Mouse (Mus musculus): ENCODE data around the gene Eps8l3.

DNA sequence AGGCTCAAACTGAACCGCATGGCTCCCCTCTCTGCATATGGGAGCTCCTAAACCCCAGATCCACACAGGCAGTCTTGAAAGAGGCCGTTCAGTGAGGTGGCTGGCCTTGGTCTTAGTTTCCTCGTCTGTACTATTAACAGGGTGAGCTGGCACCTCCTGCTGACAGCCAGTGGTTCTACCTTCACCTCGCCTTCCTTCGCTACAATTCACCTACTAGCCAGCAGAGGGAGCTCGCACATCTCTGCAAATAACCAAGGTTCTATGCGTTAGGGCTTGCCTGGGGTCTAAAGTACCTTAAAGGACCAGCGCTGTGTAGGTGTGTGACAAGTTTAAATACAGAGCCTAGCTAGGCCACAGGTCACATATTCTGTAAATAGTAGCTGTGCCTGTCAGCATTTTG lies 9.9 kb upstream of the Eps8l3 start:
- TF ChIP-seq CTCF (IDR thresholded peaks at IDR 0.05; ENCODE audit: extremely low read depth, insufficient read depth, insufficient read length, insufficient replicate concordance) (peak; percentile 95; the same call in 1 of the 2 replicates), POLR2A (IDR thresholded peaks at IDR 0.05; ENCODE audit: low read depth, low read length) (no peak)

Measured in spleen, adult 2 months (tissue).